Mouse (Mus musculus): Measurements from ENCODE around the gene Olfr769. TPM values are rescaled to one million over a fixed set of nuclear protein-coding genes. Genes with fewer than 3 reads are reported as not detected.

Gene Olfr769
- polyA plus RNA-seq, 1 experiment from 2014 or later, result not detected

Other genes with a start within 250 kb of the Olfr769 start
- gene Gdf11, start 226.1 kb downstream of the Olfr769 start, polyA plus RNA-seq (2014; fragmentation: Nextera tagmentation; extraction: Ambion mirVana), result 17.5 and 18.1 TPM in 2 replicates
- gene Cd63, start 216.9 kb downstream of the Olfr769 start, polyA plus RNA-seq (2014; fragmentation: Nextera tagmentation; extraction: Ambion mirVana), result 425 and 427 TPM in 2 replicates
- gene Rdh5, start 195.0 kb downstream of the Olfr769 start, polyA plus RNA-seq (2014; fragmentation: Nextera tagmentation; extraction: Ambion mirVana), result 7.7 and 7.8 TPM in 2 replicates
- 203 and 211 TPM in 2 replicates for gene Bloc1s1, start 193.8 kb downstream of the Olfr769 start, polyA plus RNA-seq (2014; fragmentation: Nextera tagmentation; extraction: Ambion mirVana)
- gene Itga7, start 184.0 kb downstream of the Olfr769 start, polyA plus RNA-seq (2014; fragmentation: Nextera tagmentation; extraction: Ambion mirVana), result 0.10 and 0.12 TPM in 2 replicates
- not detected in 2 replicates for gene Mettl7b, start 156.9 kb downstream of the Olfr769 start, polyA plus RNA-seq (2014; fragmentation: Nextera tagmentation; extraction: Ambion mirVana)
- gene Olfr9, start 128.4 kb downstream of the Olfr769 start, polyA plus RNA-seq (2014; fragmentation: Nextera tagmentation; extraction: Ambion mirVana), result not detected in 2 replicates
- not detected in 2 replicates for gene Olfr763, start 107.1 kb downstream of the Olfr769 start, polyA plus RNA-seq (2014; fragmentation: Nextera tagmentation; extraction: Ambion mirVana)
- not detected in 2 replicates for gene Olfr764-ps1, start 78.0 kb downstream of the Olfr769 start, polyA plus RNA-seq (2014; fragmentation: Nextera tagmentation; extraction: Ambion mirVana)
- gene Olfr765, start 67.9 kb downstream of the Olfr769 start, polyA plus RNA-seq (2014; fragmentation: Nextera tagmentation; extraction: Ambion mirVana), result not detected in 2 replicates
- not detected in 2 replicates for gene Olfr766-ps1, start 48.9 kb downstream of the Olfr769 start, polyA plus RNA-seq (2014; fragmentation: Nextera tagmentation; extraction: Ambion mirVana)
- gene Olfr767, start 35.0 kb downstream of the Olfr769 start, polyA plus RNA-seq (2014; fragmentation: Nextera tagmentation; extraction: Ambion mirVana), result not detected in 2 replicates
- not detected in 2 replicates for gene Olfr768, start 18.5 kb downstream of the Olfr769 start, polyA plus RNA-seq (2014; fragmentation: Nextera tagmentation; extraction: Ambion mirVana)
- gene Olfr770, start 21.1 kb upstream of the Olfr769 start, polyA plus RNA-seq (2014; fragmentation: Nextera tagmentation; extraction: Ambion mirVana), result not detected in 2 replicates
- not detected in 2 replicates for gene Olfr771, start 46.9 kb upstream of the Olfr769 start, polyA plus RNA-seq (2014; fragmentation: Nextera tagmentation; extraction: Ambion mirVana)
- not detected in 2 replicates for gene Olfr772, start 60.1 kb upstream of the Olfr769 start, polyA plus RNA-seq (2014; fragmentation: Nextera tagmentation; extraction: Ambion mirVana)
- not detected in 2 replicates for gene Olfr773, start 69.6 kb upstream of the Olfr769 start, polyA plus RNA-seq (2014; fragmentation: Nextera tagmentation; extraction: Ambion mirVana)
- not detected in 2 replicates for gene Olfr774, start 118.3 kb upstream of the Olfr769 start, polyA plus RNA-seq (2014; fragmentation: Nextera tagmentation; extraction: Ambion mirVana)
- not detected in 2 replicates for gene Olfr775, start 130.6 kb upstream of the Olfr769 start, polyA plus RNA-seq (2014; fragmentation: Nextera tagmentation; extraction: Ambion mirVana)
- not detected in 2 replicates for gene Olfr776, start 141.3 kb upstream of the Olfr769 start, polyA plus RNA-seq (2014; fragmentation: Nextera tagmentation; extraction: Ambion mirVana)
- not detected in 2 replicates for gene Olfr777, start 153.6 kb upstream of the Olfr769 start, polyA plus RNA-seq (2014; fragmentation: Nextera tagmentation; extraction: Ambion mirVana)
- not detected in 2 replicates for gene Olfr780, start 200.3 kb upstream of the Olfr769 start, polyA plus RNA-seq (2014; fragmentation: Nextera tagmentation; extraction: Ambion mirVana)
- not detected in 2 replicates for gene Olfr781, start 211.0 kb upstream of the Olfr769 start, polyA plus RNA-seq (2014; fragmentation: Nextera tagmentation; extraction: Ambion mirVana)
- gene Olfr782, start 231.0 kb upstream of the Olfr769 start, polyA plus RNA-seq (2014; fragmentation: Nextera tagmentation; extraction: Ambion mirVana), result not detected in 2 replicates